Mouse (Mus musculus): ENCODE data around the gene Dusp3. TPM values are rescaled to one million over a fixed set of nuclear protein-coding genes. Genes with fewer than 3 reads are reported as not detected.
A peak's percentile ranks its signal among the peaks of the same experiment; 100 is the strongest.

The Dusp3 gene
- polyA plus RNA-seq, 1 experiment from 2014 or later = 27.6 TPM

DNA sequence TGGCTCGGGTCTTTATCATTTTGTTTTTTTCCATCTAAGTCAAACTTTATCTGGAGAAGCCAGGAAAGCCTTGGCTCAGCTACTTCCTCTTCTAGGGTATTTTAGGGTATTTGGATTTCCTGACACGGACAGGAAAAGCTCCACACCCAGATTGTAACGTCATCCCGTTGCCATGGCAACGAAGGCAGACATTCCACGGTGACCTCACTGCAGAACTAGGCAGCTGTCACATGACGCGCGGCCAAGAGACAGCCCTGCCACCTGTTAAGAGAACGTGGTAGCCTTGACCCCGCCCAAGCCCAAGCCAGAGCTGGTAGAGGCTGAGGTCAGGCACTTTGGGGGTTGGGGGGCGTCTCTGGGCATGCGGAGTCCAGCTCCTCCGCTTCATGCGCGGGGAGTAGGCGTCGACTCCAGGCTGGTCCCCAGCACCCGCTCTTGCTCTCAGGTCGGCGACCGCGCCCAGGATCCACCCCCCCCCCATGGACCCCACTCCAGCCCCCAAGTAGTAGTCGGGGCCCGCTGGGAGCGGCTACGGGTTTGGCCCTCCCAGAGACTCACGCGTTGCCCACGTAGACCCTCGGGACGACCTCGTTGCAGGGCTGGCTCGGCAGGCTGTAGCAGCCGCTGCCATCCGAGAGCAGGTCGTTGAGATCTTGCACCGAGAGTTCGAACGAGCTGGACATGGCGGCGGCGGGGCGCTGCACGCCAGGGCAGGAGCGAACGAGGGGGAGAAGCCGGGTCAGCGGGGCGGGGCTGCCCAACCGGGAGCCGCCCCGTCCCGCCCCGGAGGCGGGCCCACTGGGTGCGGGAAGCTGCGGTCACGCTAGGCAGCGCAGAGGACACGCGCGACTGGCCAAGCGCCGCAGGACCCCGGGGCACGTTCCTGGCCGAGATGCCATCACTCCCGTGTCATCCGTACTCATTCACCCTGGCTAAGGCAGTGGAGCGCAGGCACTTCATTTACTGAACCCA lies 2.5 kb downstream of the Dusp3 start, which contains the start of gene Cfap97d1:
Gene Cfap97d1 (plus strand): TSS at position 226 of the 972 bp plus-strand sequence.
- no peaks in the 10 kb centered on the region for H3K27me3 ChIP-seq (replicated peaks; ENCODE audit: control insufficient read depth, insufficient read depth, low read length)
- no peaks in the 10 kb centered on the region for H3K9me3 ChIP-seq (ENCODE audit: control insufficient read depth, low read length)
- H3K4me1 ChIP-seq (ENCODE audit: control insufficient read depth, insufficient read depth, low read length) = peaks cover 17% of the 10 kb centered on the region
- no peaks in the 10 kb centered on the region for H3K36me3 ChIP-seq (ENCODE audit: control insufficient read depth, insufficient read depth, low read length)
- H3K4me2 ChIP-seq (ENCODE audit: low read depth, low read length) = peak within 1 kb of the TSS; percentile 99
- H3K27ac ChIP-seq (ENCODE audit: low read length) = peak within 1 kb of the TSS; percentile 90
- peak within 1 kb of the TSS; percentile 86 for H3K9ac ChIP-seq (ENCODE audit: low read depth, low read length)
- peak within 1 kb of the TSS; percentile 77 for H3K4me3 ChIP-seq (ENCODE audit: low read length)
- ATAC-seq = peak; percentile 90
- under 1% methylated on average over 70 of the region's 71 CpGs for WGBS

DNA sequence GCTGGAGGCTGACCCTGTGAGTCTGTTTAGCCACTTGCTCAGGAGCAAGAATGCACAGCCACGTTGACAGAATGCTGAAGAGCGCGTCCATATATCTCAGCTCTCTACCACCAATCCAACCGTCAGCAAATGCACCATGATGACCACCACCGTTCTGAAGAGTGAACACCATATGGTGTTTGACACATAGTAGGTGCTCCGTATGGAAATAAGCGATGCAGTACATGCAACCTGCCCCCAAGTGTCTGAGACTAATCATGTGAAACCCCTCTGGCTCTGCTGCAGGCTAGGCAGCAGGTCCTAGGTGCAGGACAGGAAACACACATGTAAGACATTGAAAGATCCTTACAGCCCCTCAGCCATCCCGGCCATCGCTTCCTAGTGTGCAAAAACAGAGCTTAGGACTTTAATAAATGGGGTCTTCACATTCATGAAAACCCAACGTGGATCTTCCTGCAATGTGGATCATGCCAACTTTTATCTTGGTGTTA lies 3.3 kb downstream of the Dusp3 start:
- Histone ChIP-seq H3K9ac (ENCODE audit: low read depth, low read length) (0 out of 2 replicates have a peak overlapping the region, but pooled peaks have one; percentile 25), H3K27ac (ENCODE audit: low read length) (peak overlapping the region; percentile 51), H3K4me1 (ENCODE audit: control insufficient read depth, insufficient read depth, low read length) (peaks cover 17% of the 10 kb centered on the region), H3K9me3 (ENCODE audit: control insufficient read depth, low read length) (no peaks in the 10 kb centered on the region), H3K36me3 (ENCODE audit: control insufficient read depth, insufficient read depth, low read length) (no peaks in the 10 kb centered on the region), H3K4me2 (ENCODE audit: low read depth, low read length) (peak overlapping the region; percentile 99), H3K4me3 (ENCODE audit: low read length) (peak overlapping the region; percentile 18; the same call in 1 of the 2 replicates), H3K27me3 (replicated peaks; ENCODE audit: control insufficient read depth, insufficient read depth, low read length) (no peaks in the 10 kb centered on the region)
- ATAC-seq = no peak
- WGBS = 73% methylated on average over 10 of the region's 10 CpGs

DNA sequence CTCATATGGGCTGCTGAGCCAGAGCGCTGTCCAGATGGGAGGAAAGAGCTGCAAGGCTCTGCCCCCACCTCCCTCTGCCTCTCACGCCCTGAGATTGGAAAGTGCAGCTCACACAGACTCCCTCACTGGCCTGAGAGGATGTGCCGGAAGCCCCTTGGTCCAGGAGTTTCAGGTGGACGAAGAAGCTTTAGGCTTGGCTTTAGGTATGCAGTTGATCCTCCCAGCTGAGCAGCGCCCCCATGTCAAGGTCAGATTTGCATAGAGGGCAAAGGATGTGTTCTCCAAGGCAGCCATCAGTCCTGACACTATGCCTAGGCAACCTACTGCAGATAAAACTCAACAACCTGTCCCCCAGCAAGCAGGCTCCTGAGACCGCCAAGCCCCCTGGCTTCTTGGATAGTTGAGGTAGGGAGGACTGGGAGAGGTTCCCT lies 3.8 kb downstream of the Dusp3 start:
- WGBS = 61% methylated on average over 6 of the region's 6 CpGs
- H3K9ac ChIP-seq (ENCODE audit: low read depth, low read length) = peak overlapping the region; percentile 25; the same call in 1 of the 2 replicates
- no peaks in the 10 kb centered on the region for H3K36me3 ChIP-seq (ENCODE audit: control insufficient read depth, insufficient read depth, low read length)
- no peak for ATAC-seq
- no peaks in the 10 kb centered on the region for H3K9me3 ChIP-seq (ENCODE audit: control insufficient read depth, low read length)
- H3K4me3 ChIP-seq (ENCODE audit: low read length) = no peak overlapping the region
- peaks cover 17% of the 10 kb centered on the region for H3K4me1 ChIP-seq (ENCODE audit: control insufficient read depth, insufficient read depth, low read length)
- peak overlapping the region; percentile 99; the same call in 1 of the 2 replicates for H3K4me2 ChIP-seq (ENCODE audit: low read depth, low read length)
- no peaks in the 10 kb centered on the region for H3K27me3 ChIP-seq (replicated peaks; ENCODE audit: control insufficient read depth, insufficient read depth, low read length)
- peak overlapping the region; percentile 23; the same call in 1 of the 2 replicates for H3K27ac ChIP-seq (ENCODE audit: low read length)

DNA sequence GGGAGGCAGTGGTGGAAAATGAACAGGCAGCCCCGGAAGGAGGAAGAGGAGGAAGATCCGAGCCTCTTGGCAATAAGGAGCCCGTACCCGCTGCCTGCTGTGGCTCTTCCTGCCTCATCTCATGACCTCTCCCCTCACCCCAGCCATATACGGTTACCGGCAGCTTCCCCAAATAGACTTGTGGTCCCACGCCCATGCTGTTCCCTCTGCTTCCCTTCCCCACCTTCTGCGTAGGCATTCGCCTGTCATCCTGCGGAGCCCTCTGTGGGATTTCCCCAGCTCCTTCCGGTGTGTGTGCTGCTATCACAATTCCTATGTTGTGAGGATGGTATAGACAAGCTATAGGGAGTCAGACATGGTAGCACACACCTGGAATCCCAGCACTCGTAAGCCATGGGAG lies 5.0 kb downstream of the Dusp3 start:
- H3K9ac ChIP-seq (ENCODE audit: low read depth, low read length) = no peak overlapping the region
- H3K27ac ChIP-seq (ENCODE audit: low read length) = no peak overlapping the region
- no peaks in the 10 kb centered on the region for H3K9me3 ChIP-seq (ENCODE audit: control insufficient read depth, low read length)
- WGBS = 73% methylated on average over 12 of the region's 12 CpGs
- H3K4me1 ChIP-seq (ENCODE audit: control insufficient read depth, insufficient read depth, low read length) = peaks cover 17% of the 10 kb centered on the region
- no peak overlapping the region for H3K4me2 ChIP-seq (ENCODE audit: low read depth, low read length)
- ATAC-seq = no peak
- H3K4me3 ChIP-seq (ENCODE audit: low read length) = no peak overlapping the region
- no peaks in the 10 kb centered on the region for H3K27me3 ChIP-seq (replicated peaks; ENCODE audit: control insufficient read depth, insufficient read depth, low read length)
- H3K36me3 ChIP-seq (ENCODE audit: control insufficient read depth, insufficient read depth, low read length) = no peaks in the 10 kb centered on the region

DNA sequence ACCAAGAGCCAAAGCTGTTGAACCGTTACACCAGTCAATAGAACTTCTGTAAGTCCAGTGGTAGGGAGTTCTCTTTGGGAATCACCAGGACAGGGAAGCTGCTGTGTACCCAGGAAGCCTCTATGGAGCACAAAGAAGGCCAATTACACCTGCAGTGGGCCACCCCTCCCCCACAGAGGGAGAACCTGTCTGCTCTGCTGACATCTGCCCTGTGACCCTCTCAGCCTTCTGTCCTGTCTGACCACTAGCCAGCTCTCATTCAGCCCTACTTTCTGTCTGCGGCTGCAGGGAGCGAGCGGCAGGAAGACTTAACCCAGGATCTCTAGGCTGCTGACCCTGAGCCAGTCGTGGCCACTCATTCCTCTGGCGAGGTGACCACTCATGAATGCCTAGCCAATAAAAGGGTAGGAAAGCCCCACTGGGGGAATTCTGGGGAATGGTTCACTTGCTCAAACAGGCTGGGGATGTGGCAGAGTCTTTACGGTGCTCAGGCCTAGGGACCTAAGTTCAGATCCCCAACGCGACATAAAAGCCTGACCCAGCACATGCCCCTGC lies 6.1 kb downstream of the Dusp3 start:
- Histone ChIP-seq H3K4me2 (ENCODE audit: low read depth, low read length) (no peak overlapping the region), H3K4me3 (ENCODE audit: low read length) (no peak overlapping the region), H3K4me1 (ENCODE audit: control insufficient read depth, insufficient read depth, low read length) (peaks cover 13% of the 10 kb centered on the region), H3K27me3 (replicated peaks; ENCODE audit: control insufficient read depth, insufficient read depth, low read length) (no peaks in the 10 kb centered on the region), H3K9ac (ENCODE audit: low read depth, low read length) (no peak overlapping the region), H3K9me3 (ENCODE audit: control insufficient read depth, low read length) (no peaks in the 10 kb centered on the region), H3K27ac (ENCODE audit: low read length) (no peak overlapping the region), H3K36me3 (ENCODE audit: control insufficient read depth, insufficient read depth, low read length) (no peaks in the 10 kb centered on the region)
- ATAC-seq = no peak
- 89% methylated on average over 9 of the region's 9 CpGs for WGBS

DNA sequence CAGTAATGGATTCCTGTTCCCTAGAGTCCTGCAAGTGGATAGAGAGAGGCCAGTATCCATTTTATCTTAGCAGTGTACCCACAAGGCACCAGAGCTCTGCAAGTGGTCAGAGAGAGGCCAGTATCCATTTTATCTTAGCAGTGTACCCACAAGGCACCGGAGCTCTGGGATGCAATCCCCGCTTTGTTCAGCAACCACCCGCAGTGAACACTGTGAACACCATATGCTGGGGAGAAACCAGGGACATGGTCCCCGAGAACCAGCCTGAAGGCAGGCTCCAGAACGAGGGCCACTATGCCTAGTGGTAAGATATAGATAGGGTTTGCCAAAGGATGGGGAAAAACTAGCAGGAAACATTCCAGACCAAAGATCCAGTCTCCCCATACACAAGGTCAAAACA lies 7.7 kb downstream of the Dusp3 start:
- H3K36me3 ChIP-seq (ENCODE audit: control insufficient read depth, insufficient read depth, low read length) = no peaks in the 10 kb centered on the region
- H3K9ac ChIP-seq (ENCODE audit: low read depth, low read length) = no peak overlapping the region
- no peak overlapping the region for H3K27ac ChIP-seq (ENCODE audit: low read length)
- no peak overlapping the region for H3K4me2 ChIP-seq (ENCODE audit: low read depth, low read length)
- H3K27me3 ChIP-seq (replicated peaks; ENCODE audit: control insufficient read depth, insufficient read depth, low read length) = no peaks in the 10 kb centered on the region
- WGBS = 90% methylated on average over 5 of the region's 5 CpGs
- no peak overlapping the region for H3K4me3 ChIP-seq (ENCODE audit: low read length)
- H3K9me3 ChIP-seq (ENCODE audit: control insufficient read depth, low read length) = no peaks in the 10 kb centered on the region
- peaks cover 6% of the 10 kb centered on the region; the same call in 1 of the 2 replicates for H3K4me1 ChIP-seq (ENCODE audit: control insufficient read depth, insufficient read depth, low read length)
- no peak for ATAC-seq

DNA sequence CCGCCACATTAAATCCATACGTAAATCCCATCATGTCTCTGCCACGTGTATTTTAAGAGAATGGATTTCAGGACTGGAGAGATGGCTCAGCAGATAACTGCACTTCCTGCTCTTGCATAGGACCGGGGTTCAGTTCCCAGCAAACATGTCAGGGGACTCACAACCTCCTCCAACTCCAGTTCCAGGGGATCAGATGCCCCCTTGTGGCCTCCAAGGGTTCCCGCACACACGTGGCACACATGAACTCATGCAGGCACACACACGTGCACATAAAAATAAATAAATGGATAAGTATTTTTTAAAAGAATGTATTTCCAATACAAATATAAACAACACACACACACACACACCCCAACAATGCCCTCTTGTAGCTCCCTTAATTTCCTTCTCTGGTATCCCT lies 9.9 kb downstream of the Dusp3 start:
- no peak for ATAC-seq
- H3K36me3 ChIP-seq (ENCODE audit: control insufficient read depth, insufficient read depth, low read length) = 0 out of 2 replicates have a peak, but pooled peaks cover 4% of the 10 kb centered on the region
- H3K27me3 ChIP-seq (replicated peaks; ENCODE audit: control insufficient read depth, insufficient read depth, low read length) = no peaks in the 10 kb centered on the region
- H3K4me3 ChIP-seq (ENCODE audit: low read length) = no peak overlapping the region
- H3K4me2 ChIP-seq (ENCODE audit: low read depth, low read length) = no peak overlapping the region
- H3K27ac ChIP-seq (ENCODE audit: low read length) = no peak overlapping the region
- no peaks in the 10 kb centered on the region for H3K9me3 ChIP-seq (ENCODE audit: control insufficient read depth, low read length)
- 93% methylated on average over 7 of the region's 7 CpGs for WGBS
- no peak overlapping the region for H3K9ac ChIP-seq (ENCODE audit: low read depth, low read length)
- H3K4me1 ChIP-seq (ENCODE audit: control insufficient read depth, insufficient read depth, low read length) = no peaks in the 10 kb centered on the region

DNA sequence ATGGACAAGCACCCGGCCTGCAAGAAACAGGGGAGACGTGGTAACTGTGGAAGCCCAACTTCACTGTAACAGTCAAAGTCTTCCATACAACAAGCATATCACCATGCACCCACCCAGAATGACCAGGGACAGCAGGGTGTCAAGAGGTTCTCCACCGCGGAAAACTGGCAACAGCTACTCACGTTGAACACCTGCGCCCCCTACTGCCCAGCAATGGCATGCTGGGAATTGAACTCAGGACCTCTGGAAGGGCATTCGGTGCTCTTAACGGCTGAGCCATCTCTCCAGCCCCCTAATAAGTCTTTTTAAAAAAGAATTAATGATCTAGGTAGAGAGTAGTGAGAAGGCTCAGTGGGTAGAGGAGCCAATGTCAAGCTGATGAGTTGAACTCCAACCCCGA lies 11.9 kb downstream of the Dusp3 start:
- 50% methylated on average over 9 of the region's 9 CpGs for WGBS
- ATAC-seq = no peak
- 0 out of 2 replicates have a peak, but pooled peaks cover 4% of the 10 kb centered on the region for H3K36me3 ChIP-seq (ENCODE audit: control insufficient read depth, insufficient read depth, low read length)
- H3K4me1 ChIP-seq (ENCODE audit: control insufficient read depth, insufficient read depth, low read length) = no peaks in the 10 kb centered on the region
- H3K4me2 ChIP-seq (ENCODE audit: low read depth, low read length) = no peak overlapping the region
- no peaks in the 10 kb centered on the region for H3K9me3 ChIP-seq (ENCODE audit: control insufficient read depth, low read length)
- no peak overlapping the region for H3K9ac ChIP-seq (ENCODE audit: low read depth, low read length)
- no peaks in the 10 kb centered on the region for H3K27me3 ChIP-seq (replicated peaks; ENCODE audit: control insufficient read depth, insufficient read depth, low read length)
- H3K27ac ChIP-seq (ENCODE audit: low read length) = no peak overlapping the region
- H3K4me3 ChIP-seq (ENCODE audit: low read length) = no peak overlapping the region

DNA sequence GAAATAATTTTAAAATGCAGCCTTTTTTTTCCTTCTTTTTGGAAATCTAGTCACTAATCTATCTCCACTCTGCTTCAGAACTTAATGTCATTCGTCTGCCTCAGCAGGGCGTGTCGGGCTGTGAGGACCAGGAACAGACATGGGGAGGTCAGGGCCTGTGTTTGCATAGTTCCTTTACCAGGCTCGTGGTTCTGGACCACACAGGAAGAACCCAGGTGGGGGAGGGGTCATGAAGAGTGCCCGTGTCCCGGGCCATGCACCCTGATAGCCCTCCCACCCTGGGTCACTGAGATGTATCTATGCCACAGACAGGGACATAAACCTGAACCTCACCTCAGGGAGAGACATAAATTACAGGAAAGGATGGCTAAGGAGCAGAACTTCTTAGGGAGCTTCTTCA lies 12.6 kb downstream of the Dusp3 start:
- no peaks in the 10 kb centered on the region for H3K9me3 ChIP-seq (ENCODE audit: control insufficient read depth, low read length)
- no peak overlapping the region for H3K4me3 ChIP-seq (ENCODE audit: low read length)
- H3K27me3 ChIP-seq (replicated peaks; ENCODE audit: control insufficient read depth, insufficient read depth, low read length) = no peaks in the 10 kb centered on the region
- H3K9ac ChIP-seq (ENCODE audit: low read depth, low read length) = no peak overlapping the region
- no peak overlapping the region for H3K27ac ChIP-seq (ENCODE audit: low read length)
- WGBS = 41% methylated on average over 6 of the region's 6 CpGs
- H3K36me3 ChIP-seq (ENCODE audit: control insufficient read depth, insufficient read depth, low read length) = 0 out of 2 replicates have a peak, but pooled peaks cover 4% of the 10 kb centered on the region
- H3K4me1 ChIP-seq (ENCODE audit: control insufficient read depth, insufficient read depth, low read length) = no peaks in the 10 kb centered on the region
- H3K4me2 ChIP-seq (ENCODE audit: low read depth, low read length) = no peak overlapping the region
- no peak for ATAC-seq
